Mouse (Mus musculus) lung, postnatal 0 days (tissue): ENCODE data around the gene Tbc1d19.

Experiments used
- CTCF ChIP-seq: IDR thresholded peaks from 2 replicates; pipeline ENCODE4 v1.5.1; 2016; ENCODE audit warnings: antibody characterized with exemption, mild to moderate bottlenecking
- EP300 ChIP-seq: IDR thresholded peaks from 2 replicates; pipeline ENCODE4 v1.6.1; 2016; ENCODE audit warnings: antibody characterized with exemption, mild to moderate bottlenecking, control low read depth

DNA sequence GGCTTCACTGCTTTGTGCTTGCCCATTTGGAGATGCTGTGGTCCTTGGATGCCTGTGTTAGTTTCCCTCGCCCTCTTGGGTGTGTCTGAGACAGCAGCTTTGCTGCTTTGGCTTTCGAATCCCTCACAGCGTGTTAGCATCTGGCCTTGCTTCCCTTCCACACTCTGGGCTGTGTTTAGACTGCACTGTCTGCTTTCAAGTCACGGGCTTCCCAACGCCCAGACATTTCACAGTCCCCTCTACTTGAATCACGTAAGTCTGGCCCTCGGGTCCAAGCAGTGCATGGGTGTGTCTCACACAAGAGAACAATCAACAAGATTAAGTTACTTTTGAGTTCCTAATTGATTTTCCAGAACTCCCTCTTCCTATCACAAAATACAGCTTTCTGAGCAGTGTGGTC is 140.8 kb downstream of the Tbc1d19 start:
- TF ChIP-seq EP300: peak; percentile 77; the same call in 1 of the 2 replicates
- no peak for TF ChIP-seq CTCF
